Mouse (Mus musculus): Measurements from ENCODE around the gene Fzr1. TPM values are rescaled to one million over a fixed set of nuclear protein-coding genes. Genes with fewer than 3 reads are reported as not detected.

The Fzr1 gene
- total RNA-seq, 2 experiments from 2014 or later = 68.6 to 73.2 TPM

DNA sequence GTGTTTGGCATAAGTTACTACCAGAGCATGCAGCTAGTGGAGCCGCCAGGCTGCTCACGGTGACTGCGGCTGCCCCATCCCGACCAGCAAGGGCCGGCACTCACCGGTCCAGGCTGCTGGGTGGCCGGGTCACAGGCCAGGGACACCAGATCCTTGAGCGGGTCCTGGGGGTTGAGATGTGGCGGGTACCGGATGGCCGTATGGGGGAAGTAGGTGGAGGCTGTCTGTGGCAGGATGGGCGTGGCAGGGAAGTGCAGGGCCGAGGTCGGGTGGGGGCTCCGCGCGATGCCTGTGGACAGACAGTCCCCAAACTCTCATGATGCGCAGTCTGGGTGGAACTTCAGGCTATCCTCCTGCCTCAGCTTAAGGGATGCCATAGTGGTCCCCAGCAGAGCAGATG, 26.4 kb upstream of the Fzr1 start:
- DNase-seq (ENCODE audit: low spot score in 2 of 2) = no peak

DNA sequence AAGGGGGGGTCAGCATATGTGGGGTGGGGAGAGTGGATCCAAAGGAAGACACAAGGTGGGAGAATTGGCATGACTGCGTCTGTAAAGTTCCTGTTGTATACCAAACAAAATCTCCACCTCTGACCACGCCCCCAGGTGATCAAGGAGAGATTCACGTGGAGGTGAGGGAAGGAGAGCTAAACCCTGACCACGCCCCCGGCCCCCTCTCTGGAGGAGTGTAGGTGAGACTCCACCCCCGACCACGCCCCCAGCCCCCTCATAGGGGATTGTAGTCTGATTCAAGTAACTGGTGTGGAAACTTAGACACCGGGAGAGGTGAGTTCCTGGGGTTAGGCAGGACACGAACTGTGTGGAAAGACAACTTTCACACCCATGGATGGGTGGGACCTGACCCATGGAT, 25.8 kb upstream of the Fzr1 start:
- DNase-seq (ENCODE audit: low spot score in 2 of 2) = no peak

DNA sequence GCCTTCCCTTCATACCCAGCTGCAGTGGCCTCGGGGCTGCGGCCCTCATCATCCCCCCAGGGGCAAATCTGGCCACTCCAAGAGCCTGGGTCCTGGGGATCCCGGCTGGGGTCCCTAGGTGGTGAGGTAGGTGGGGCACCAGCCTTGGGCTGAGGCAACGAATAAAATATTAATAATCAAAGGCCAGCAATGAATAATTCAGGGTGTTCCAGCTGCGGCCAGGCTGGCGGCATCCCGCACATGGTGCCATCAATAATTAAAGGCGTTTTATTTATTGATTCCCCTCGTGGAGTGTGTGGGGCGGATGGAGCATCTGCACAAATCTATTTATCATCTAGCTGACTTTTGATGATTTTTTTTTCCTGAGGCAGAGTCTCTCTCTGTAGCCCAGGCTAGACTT, 25.2 kb upstream of the Fzr1 start:
- DNase-seq (ENCODE audit: low spot score in 2 of 2) = no peak

DNA sequence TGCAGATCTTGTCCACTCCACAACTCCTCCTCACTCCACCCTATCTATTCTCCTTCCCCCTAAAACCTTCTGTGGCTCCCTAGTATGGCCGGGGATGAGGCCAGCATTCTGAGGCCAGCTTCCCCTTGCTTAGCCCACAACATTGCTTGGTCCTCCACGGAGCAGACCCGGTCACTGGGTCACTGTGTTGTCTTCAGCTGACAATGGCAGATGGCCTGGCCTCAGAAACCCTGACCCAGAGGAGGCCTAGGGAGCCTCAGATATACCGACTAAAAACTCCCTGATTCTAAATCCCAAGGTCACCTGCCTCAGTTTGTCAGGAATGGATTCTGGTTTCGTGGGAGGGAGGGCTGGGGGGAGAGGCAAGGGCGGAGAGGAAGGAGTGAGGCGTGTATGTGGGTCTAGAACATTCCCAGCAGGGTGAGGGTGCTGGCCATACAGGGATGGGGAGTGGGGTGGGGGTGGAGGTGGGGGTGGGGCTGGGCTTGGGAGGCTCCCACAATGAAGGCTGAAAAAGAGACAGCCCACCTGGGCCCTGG, 24.0 kb upstream of the Fzr1 start:
- DNase-seq (ENCODE audit: low spot score in 2 of 2) = no peak

DNA sequence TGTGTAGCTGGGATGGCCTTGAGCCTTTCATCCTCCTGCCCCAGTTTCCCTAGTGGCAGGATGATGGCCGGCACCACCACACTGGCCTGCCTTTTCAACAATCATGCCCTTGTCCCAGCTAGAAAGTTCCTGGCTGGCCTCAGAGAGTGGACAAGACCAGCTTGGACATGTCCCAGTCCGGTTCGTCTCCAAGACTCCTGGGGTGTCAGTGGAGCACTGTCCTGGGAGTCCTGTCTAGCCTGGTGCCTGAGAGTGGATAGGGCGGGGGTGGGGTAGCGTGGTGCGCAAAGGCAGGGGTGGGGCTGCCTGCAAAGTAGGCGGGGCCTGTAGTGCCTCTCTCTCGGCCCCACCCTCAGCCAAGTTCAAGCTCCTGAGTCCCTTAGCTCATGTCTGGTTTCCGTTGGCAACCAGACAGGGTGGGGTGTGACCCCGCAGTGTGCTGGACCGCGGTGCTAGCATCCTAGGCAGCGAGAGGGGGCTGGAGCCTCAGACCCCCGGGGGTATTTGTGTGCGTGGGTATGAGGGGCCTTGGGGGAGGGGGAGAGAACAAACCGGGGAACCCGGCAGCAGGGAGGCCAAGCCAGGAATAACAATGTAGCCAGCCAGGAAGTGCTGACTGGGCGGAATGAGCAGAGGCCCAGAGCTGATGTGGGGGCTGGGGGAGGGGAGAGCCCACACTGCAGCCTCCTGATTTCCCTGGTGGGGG, 23.4 kb upstream of the Fzr1 start:
- DNase-seq (ENCODE audit: low spot score in 2 of 2) = peak; percentile 61 to 66

DNA sequence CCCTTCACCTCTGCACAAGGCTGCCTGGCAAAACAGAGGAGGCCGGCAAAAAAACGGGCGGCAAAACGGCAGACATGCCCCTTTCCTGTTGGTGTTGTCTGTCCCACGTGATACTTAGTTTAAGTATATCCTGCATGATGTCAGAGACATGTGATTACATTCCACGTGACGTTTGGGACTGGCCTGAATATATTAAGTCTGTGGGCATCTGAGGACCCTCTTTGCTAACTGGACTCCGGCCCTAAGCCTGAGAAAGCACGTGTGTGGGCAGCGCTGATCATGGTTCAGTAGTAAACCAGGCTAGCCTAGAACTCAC, 22.8 kb upstream of the Fzr1 start:
- DNase-seq (ENCODE audit: low spot score in 2 of 2) = no peak

DNA sequence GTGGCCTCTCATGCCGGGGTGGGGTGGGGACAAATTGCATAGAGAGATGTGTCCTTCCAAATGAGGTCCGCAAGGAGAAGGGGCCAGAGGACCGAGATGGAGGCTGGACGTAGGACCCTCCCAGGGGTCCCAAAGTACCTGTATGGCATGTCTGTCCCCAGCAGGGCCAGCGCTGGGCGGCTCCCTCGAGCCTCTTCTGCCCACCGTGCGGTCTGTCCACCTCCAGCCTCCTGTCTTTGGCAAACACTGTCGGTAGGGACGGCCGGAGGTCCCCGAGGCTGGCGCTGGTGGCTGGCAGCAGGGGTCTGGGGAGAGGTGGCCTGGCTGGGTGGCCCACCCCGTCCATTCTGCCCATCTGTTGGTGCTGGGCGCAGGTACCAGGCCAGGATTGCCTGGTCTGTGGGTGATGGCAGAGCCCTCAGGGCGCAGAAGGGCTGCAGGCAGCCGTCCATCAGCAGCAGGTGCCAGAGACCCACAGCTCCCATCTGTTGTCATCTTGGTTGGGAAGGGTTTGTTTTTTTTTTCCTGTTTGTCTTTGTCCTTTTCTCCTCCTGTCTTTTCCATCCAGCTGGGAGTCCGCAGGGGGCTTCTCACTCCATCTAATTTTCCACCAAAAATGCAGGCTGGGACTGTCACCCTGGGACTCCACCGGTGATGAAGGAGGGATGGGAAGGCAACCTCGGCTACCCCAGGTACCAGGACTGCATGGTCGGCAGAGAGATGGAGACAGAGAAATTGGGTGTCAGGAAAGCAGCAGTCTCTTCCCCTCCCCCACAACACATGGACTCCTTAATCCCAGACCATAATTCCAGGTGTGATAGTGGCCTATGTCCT, 22.3 kb upstream of the Fzr1 start:
- DNase-seq (ENCODE audit: low spot score in 2 of 2) = no peak

DNA sequence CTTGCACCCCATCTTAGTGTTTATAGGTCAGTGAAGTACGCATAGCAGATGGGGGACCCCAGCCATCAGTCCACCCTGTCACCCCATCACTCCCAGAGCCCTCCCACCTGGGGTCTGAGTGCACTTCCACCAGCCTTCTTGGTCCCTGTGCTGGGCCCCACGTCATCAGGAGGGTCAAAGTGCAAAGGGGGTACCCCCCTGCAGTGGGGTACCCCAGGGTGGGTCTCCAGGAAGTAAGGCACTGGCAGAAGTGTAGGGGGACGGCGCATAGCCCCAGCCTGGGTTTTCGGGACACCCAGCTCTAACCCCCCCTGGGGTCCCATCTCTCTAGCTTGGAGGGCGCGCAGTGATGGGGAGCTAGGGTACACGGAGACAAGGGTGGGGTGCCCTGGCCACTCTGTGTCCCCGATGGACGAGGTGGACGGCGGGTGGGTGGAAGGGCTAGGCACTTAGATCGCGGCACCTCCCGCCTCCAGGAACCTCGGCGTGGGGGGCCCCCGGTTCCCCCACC, 21.5 kb upstream of the Fzr1 start:
- no peak for DNase-seq (ENCODE audit: low spot score in 2 of 2)

DNA sequence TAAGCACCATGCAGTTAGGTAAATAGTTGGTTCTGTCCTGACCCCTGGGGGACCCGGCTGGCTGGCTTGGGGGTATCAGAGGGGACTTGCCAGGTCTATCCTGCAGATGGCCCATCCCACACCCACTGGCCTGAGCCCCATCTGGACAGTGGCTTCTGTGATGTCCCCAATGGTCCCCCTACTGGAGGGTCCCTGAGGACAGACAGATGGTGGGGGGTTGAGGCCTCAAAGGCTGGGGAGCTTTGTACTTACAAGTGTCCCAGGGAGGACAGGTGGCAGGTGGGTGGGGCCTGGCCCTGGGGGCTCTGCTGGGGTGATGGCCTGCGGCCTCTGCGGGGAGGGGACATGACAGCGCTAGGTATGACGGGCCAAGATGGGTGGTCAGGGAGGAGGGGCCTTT, 21.0 kb upstream of the Fzr1 start:
- no peak for DNase-seq (ENCODE audit: low spot score in 2 of 2)

DNA sequence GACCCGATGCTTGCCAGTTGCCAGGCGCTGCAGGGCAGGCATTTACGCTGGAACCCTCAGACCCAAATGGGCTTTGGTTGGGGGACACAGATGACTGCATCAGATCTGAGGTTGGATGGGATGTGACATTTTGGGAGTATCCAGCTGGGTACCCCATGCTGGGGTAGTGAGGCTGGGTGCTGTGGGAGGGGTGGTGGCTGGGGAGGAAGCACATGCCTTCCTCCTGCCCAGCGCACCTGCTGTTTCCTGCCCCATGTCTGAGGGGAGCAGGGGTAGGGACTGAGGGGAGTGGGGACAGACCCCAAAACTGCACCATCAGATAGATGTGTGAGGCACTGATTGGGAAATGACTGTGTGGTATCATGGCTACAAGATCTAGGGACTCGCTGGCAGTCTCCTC, 18.4 kb upstream of the Fzr1 start:
- no peak for DNase-seq (ENCODE audit: low spot score in 2 of 2)

DNA sequence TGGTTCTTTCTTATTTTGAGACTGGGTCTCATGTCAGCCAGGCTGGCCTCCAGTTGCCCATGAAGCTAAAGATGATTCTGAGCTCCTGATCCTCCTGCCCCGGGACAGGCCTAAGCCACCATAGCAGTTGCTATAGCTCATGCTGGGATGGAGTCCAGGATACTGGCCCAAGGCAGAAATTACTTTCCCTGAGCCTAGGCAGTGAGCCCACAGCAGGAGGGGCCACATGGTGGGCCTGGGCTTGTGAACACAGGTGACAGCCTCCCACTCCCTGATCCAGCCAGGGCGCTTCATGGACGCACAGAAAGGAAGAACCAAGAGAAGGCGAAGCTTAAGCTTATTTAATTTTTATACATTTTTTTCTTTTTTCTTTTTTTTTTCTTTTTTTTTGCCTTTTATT, 17.5 kb upstream of the Fzr1 start:
- DNase-seq (ENCODE audit: low spot score in 2 of 2) = no peak

DNA sequence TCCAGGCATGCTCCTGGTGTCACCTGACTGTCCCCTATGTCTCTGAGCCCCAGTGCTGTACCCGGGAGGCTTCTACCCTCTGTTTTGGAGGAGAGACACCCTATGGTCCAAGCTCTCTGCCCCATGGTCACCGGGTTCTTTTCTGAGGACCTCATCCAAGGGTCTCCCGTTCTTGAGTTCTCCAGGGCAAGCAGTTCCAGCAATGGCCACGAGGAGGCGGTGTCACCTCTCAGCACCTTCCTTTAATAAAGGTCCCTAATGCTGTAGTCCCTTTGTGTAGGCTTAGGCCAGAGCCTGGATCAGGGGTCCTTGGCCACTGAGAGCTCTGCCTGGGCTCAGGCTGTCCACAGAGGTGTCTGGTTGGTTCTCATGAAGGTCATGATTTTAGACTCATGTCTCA, 16.8 kb upstream of the Fzr1 start:
- peak; percentile 68 for DNase-seq (ENCODE audit: low spot score in 2 of 2)

DNA sequence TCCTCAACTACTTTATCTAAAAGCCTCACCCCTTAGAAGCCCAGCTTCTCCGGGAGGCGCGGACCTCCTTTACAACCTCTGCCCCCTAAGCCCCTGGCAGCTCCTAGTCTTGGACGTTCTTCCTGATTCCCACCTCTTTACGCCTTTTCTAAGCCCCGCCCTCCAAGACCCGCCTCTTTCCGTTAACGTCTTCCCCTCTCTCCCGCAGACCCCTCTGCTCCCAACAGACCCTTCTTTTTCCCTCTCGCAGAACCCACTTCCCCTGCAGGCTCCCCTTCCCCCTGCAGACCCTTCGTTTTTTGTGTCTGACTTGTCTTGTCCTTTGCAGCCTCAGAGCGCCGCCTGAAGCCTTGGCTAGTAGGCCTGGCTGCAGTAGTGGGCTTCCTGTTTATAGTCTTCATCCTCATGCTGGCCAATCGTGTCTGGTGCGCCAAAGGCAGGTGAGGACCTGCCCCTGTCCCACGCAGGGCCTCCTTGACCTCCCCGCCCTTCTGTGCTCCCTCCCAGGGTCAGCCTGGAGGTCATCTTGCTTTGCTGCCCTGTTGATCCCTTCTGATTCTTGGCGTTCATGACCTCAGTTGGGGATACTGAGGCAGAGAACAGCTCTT, 15.2 kb upstream of the Fzr1 start:
- no peak for DNase-seq (ENCODE audit: low spot score in 2 of 2)

DNA sequence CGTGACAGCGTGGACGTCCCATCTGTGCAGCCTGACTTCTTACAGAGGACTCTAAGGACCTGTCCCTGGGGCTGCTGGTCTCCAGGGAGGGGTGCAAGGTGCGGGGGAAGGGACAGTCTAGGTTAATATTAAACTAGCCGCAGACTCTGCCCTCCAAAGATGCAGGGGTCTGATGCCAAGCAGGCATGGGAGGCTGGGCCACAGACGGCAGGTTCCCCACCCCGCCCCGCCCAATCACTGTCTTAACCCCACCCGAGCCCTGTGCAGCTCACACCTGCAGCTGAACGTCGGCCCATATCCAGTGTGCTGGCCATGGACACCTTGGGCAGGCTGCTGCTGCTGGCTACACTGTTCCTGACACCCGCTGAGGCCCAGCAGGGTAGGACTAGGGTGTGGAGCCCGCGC, 14.5 kb upstream of the Fzr1 start, which contains the start of gene Smim24:
Gene Smim24 (plus strand): TSS at position 271 of the 405 bp plus-strand sequence.
- no peak for DNase-seq (ENCODE audit: low spot score in 2 of 2)

DNA sequence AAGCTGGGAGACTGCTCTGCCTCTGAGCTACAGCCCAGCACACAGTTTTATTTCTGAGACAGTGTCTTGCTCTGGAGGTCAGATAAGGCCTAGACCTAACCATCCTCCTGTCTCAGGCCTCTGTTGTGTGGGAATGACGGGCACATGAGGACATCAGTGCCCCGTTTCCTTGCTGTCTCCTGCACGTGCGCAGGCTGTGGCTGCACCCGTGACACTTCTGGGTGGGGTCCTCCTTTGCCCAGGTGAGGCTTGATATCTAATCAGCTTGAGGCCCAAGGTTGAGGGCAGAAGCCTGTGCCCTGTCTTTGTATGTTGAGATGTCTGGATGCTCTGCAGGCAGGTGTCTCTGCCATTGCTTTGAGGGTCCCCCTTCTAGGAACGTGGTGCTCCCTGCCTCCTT, 14.0 kb upstream of the Fzr1 start:
- no peak for DNase-seq (ENCODE audit: low spot score in 2 of 2)

DNA sequence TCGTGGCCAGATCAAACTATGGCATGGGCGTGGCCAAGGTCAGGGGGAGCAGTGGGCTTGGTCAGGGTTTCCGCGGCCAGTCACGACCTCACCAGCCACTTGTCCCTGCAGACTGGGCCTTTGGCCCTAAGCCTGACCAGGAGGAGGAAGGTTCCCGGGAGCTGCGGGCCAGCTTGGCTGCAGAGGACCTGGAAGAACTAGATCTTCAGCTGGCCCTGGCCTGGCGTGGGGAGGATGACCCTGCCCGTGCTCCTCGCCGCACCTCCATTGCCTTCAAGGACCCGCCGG, 12.3 kb upstream of the Fzr1 start:
- no peak for DNase-seq (ENCODE audit: low spot score in 2 of 2)

DNA sequence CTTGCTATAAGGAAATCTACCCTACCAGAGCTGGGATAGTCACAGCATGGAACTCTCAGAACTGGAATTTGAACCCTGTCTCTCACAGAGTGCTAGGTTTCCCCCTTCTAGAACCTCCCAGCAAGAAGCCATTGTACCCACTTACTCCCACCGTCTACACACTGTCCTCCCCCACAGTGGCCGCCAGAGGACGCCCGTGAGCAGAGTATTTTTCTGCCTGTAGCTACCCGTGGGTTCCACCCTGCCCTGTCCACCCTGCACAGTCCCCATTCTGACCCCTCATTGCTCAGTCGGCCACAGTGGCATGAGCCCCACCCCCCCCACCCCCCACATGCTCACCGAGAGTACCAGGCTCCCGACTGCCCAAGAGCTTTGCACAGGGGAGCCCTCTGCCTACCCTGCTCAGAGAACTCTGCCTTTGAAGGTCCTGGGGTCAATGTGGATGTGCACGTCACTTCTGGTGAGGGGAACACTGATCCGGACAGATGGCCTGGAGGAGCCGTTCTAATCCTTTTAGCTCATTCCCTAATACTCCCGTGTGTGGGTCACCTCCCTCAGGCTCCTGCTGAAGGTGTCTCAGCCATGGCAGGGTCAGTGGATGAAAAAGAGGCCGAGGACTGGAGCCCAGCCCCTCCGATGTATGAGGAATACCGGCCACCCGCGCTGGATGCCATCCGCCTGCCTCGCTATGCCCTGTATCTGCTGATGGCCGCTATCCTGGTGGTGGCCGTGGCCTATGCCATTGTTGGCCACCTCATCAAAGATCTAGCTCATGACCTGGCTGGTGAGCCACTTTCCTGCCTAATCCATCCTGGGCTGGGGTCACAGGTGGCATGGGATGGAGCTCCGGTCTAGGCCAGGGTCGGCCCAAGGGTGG, 11.7 kb upstream of the Fzr1 start:
- DNase-seq (ENCODE audit: low spot score in 2 of 2) = peak; percentile 80 to 84

DNA sequence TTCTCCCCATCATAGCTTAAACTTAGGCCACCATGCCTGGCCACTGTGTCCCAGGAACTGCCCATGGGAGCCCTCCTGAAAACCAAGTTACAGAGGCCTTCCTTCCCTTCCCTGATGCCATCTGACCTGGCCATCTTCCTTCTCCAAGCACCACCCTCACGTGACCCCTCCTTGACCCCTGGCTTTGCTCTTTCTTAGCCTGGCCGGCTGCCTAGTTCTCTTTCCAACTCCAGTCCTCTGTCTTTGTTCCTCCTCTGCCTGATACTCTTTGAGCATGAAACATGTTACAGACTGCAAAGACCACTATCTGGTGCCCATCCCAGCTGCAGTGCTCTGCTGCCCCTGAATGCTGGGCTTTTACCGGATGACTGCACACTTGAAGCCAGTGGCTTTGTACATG, 11.1 kb upstream of the Fzr1 start:
- DNase-seq (ENCODE audit: low spot score in 2 of 2) = no peak

DNA sequence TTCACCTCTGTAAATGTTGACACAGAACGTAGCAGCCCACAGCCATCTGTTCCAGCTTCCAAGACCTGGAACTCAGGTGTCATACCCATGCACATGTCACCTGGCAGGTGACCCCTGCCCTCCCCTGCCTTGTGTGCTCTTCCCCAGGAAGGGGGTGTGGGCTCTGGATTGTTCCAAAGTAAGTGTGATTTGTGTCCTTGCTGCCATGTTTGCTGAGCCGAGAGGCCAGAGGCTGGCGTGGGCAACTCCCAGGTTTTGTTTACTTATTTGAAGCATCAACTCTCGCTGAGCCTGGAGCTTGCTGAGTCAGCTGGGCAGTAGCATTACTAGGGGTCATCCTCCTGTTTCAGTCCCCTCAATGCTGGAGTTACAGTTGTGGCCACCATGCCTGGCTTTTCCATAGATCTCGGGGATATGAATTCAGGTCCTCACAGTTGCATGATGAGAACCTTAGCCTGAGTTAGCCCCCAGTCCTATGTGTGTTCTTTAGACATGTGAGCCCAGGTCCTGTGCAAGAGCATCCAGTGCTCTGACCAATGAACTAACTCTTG, 10.3 kb upstream of the Fzr1 start, which contains the start of gene Gm48552:
Gene Gm48552 (plus strand): TSS at position 501 of the 551 bp plus-strand sequence.
- DNase-seq (ENCODE audit: low spot score in 2 of 2) = no peak

DNA sequence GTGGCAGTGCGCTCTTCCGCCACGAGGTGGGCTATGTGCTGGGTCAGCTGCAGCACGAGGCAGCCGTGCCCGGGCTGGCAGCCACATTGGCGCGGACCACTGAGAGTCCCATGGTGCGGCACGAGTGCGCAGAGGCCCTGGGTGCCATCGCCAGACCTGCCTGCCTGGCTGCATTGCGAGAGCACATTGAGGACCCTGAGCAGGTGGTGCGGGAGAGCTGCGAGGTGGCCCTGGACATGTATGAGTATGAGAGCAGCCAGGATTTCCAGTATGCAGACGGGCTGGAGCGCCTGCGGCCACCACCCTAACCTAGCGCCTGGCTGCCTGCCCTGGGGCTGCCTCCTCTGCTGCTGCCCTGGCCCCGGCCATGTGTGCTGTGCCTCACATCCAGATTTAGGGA, 9.4 kb upstream of the Fzr1 start:
- DNase-seq (ENCODE audit: low spot score in 2 of 2) = no peak
